Mouse (Mus musculus) ES-E14 (cell line): Measurements from ENCODE around the gene Dctd. TPM values are rescaled to one million over a fixed set of nuclear protein-coding genes. Genes with fewer than 3 reads are reported as not detected.

ENCODE experiments used
- DNase-seq: peaks from one replicate; pipeline ENCODE4 v3.0.0-alpha.2; 2013; ENCODE audit warnings: low read depth, low spot score
- H3K27ac ChIP-seq: 2 replicates; pipeline ENCODE4 v1.5.1; 2012; ENCODE audit warnings: low read depth, mild to moderate bottlenecking, low read length, moderate library complexity, mixed read lengths; ENCODE audit not compliant: poor library complexity, insufficient read depth, severe bottlenecking
- H3K36me3 ChIP-seq: 2 replicates; pipeline ENCODE4 v1.6.1; 2012; ENCODE audit warnings: mild to moderate bottlenecking, low read length, moderate library complexity, mixed read lengths; ENCODE audit not compliant: control insufficient read depth, poor library complexity, insufficient read depth, severe bottlenecking
- H3K4me1 ChIP-seq, 2 experiments: fragments of 150-350 bp in 1 of 2; sonication (generic) in 1 of 2; 2 replicates each; pipeline ENCODE4 v1.6.1; 2012; ENCODE audit warnings: low read length in 2 of 2, mild to moderate bottlenecking in 1 of 2, mixed read lengths in 1 of 2; ENCODE audit not compliant: control insufficient read depth in 2 of 2, insufficient read depth in 2 of 2, poor library complexity in 1 of 2
- H3K4me3 ChIP-seq, 2 experiments: fragments of 150-350 bp in 1 of 2; sonication (generic) in 1 of 2; 2 replicates each; pipeline ENCODE4 v1.5.1; 2012; ENCODE audit warnings: low read length in 2 of 2, low read depth in 1 of 2, mild to moderate bottlenecking in 1 of 2, mixed read lengths in 1 of 2; ENCODE audit not compliant: insufficient read depth in 1 of 2, poor library complexity in 1 of 2, severe bottlenecking in 1 of 2
- H3K9ac ChIP-seq: 2 replicates; pipeline ENCODE4 v1.6.1; 2012; ENCODE audit warnings: low read depth, mild to moderate bottlenecking, low read length, mixed read lengths; ENCODE audit not compliant: poor library complexity, insufficient read depth, severe bottlenecking
- H3K9me3 ChIP-seq: fragments of 150-350 bp; sonication (generic); 2 replicates; pipeline ENCODE4 v1.6.1; 2012; ENCODE audit warnings: low read depth, mild to moderate bottlenecking, low read length; ENCODE audit not compliant: control insufficient read depth, insufficient read depth
- CHD2 ChIP-seq: IDR thresholded peaks from 2 replicates; pipeline ENCODE4 v1.6.1; 2014; ENCODE audit warnings: mild to moderate bottlenecking, low read depth, low read length, inconsistent platforms
- HCFC1 ChIP-seq: IDR thresholded peaks from 2 replicates; pipeline ENCODE4 v1.6.1; 2012; ENCODE audit warnings: low read length, inconsistent platforms, borderline replicate concordance; ENCODE audit not compliant: insufficient read depth
- MAFK ChIP-seq: IDR thresholded peaks from 2 replicates; pipeline ENCODE4 v1.6.1; 2014; ENCODE audit warnings: mild to moderate bottlenecking, low read depth, low read length, inconsistent platforms; ENCODE audit not compliant: insufficient read depth
- ZC3H11A ChIP-seq: IDR thresholded peaks from 2 replicates; pipeline ENCODE4 v1.6.1; 2012; ENCODE audit warnings: low read depth, mild to moderate bottlenecking, inconsistent platforms, low read length, borderline replicate concordance
- ZNF384 ChIP-seq: IDR thresholded peaks from 2 replicates; pipeline ENCODE4 v1.6.1; 2012; ENCODE audit warnings: low read depth, low read length, inconsistent platforms
- in situ Hi-C, 2 experiments: fragments of 600-800 bp; cut with MboI; formaldehyde crosslinking; loops; one replicate each; pipeline ENCODE4 v1.15.1; 2025; ENCODE audit warnings: low sequenced_read_pairs in 2 of 2, inconsistent platforms in 1 of 2; ENCODE audit not compliant: unreplicated experiment in 2 of 2
- total RNA-seq: library from RNA; depleted of rRNA; stranded (reverse); fragments of 300-350 nt; gene quantifications from 2 replicates; pipeline ENCODE4 v1.2.3, GENCODE M21; 2012; rRNA removed

The Dctd gene
- 50.4 and 59.6 TPM in 2 replicates for total RNA-seq

- no peaks in the 10 kb centered on the region for H3K9me3 ChIP-seq
- in situ Hi-C loops: no loop called here
- H3K27ac ChIP-seq: no peak within 1 kb of the TSS
- no peak within 1 kb of the TSS for H3K9ac ChIP-seq
- TF ChIP-seq ZC3H11A (no peak), MAFK (no peak), ZNF384 (no peak), CHD2 (no peak), HCFC1 (no peak)
- peaks cover 0 to 2% of the 10 kb centered on the region in 2 experiments; a peak in 1 of 4 replicates for H3K4me1 ChIP-seq
- no peaks in the 10 kb centered on the region for H3K36me3 ChIP-seq
- H3K4me3 ChIP-seq: no peak within 1 kb of the TSS
- DNase-seq: no peak
Measured at GRCm38 (mm10) chr8:48098792-48099191, at the start of gene Dctd. Gene Dctd, plus strand, starts transcription at chr8:48099092.

- DNase-seq: no peak
- Histone ChIP-seq H3K4me3 (no peak overlapping the region), H3K9ac (no peak overlapping the region), H3K36me3 (no peaks in the 10 kb centered on the region), H3K4me1 (no peaks in the 10 kb centered on the region), H3K27ac (no peak overlapping the region), H3K9me3 (no peaks in the 10 kb centered on the region)
- in situ Hi-C loops: no loop called here
- no peak for TF ChIP-seq HCFC1
- no peak for TF ChIP-seq MAFK
- TF ChIP-seq ZNF384: no peak
- no peak for TF ChIP-seq ZC3H11A
- TF ChIP-seq CHD2: no peak
Measured at GRCm38 (mm10) chr8:48053611-48054010, 45.3 kb upstream of the Dctd start.

GRCm38 (mm10) chr8:48063526-48064072, 35.3 kb upstream of the Dctd start:
- no peaks in the 10 kb centered on the region for H3K36me3 ChIP-seq
- no peak for DNase-seq
- H3K4me1 ChIP-seq: peaks cover 0 to 2% of the 10 kb centered on the region in 2 experiments; a peak in 1 of 4 replicates
- TF ChIP-seq ZNF384 (no peak), MAFK (no peak), HCFC1 (no peak), CHD2 (no peak), ZC3H11A (no peak)
- no peaks in the 10 kb centered on the region for H3K9me3 ChIP-seq
- H3K4me3 ChIP-seq: no peak overlapping the region
- no peak overlapping the region for H3K27ac ChIP-seq
- H3K9ac ChIP-seq: no peak overlapping the region
- in situ Hi-C loops: no loop called here

GRCm38 (mm10) chr8:48074149-48074548, 24.7 kb upstream of the Dctd start:
- Histone ChIP-seq H3K4me1 (no peaks in the 10 kb centered on the region), H3K9ac (no peak overlapping the region), H3K4me3 (no peak overlapping the region), H3K27ac (no peak overlapping the region), H3K9me3 (no peaks in the 10 kb centered on the region), H3K36me3 (no peaks in the 10 kb centered on the region)
- in situ Hi-C loops: no loop called here
- TF ChIP-seq ZNF384 (no peak), CHD2 (no peak), ZC3H11A (no peak)
- no peak for DNase-seq

- H3K4me3 ChIP-seq: no peak overlapping the region
- H3K4me1 ChIP-seq: no peaks in the 10 kb centered on the region
- no peaks in the 10 kb centered on the region for H3K9me3 ChIP-seq
- H3K36me3 ChIP-seq: no peaks in the 10 kb centered on the region
- in situ Hi-C loops: no loop called here
- H3K27ac ChIP-seq: no peak overlapping the region
- H3K9ac ChIP-seq: no peak overlapping the region
- DNase-seq: no peak
- no peak for TF ChIP-seq ZC3H11A
- no peak for TF ChIP-seq ZNF384
- TF ChIP-seq CHD2: no peak
- TF ChIP-seq MAFK: no peak
- no peak for TF ChIP-seq HCFC1
Measured at GRCm38 (mm10) chr8:48082343-48082742, 16.5 kb upstream of the Dctd start.
